Mouse (Mus musculus) MEL (cell line): Measurements from ENCODE around the gene Stc2. TPM values are rescaled to one million over a fixed set of nuclear protein-coding genes. Genes with fewer than 3 reads are reported as not detected.
A peak's percentile ranks its signal among the peaks of the same experiment; 100 is the strongest.

Experiments
- DNase-seq: peaks from one replicate; pipeline ENCODE4 v3.0.0; 2011; ENCODE audit warnings: low read depth, low spot score
- H3K27ac ChIP-seq: 2 replicates; pipeline ENCODE4 v1.5.1; 2012; ENCODE audit warnings: low read depth, mild to moderate bottlenecking, control low read depth, low read length, moderate library complexity; ENCODE audit not compliant: control insufficient read depth
- H3K27me3 ChIP-seq, 2 experiments: fragments of 150-350 bp in 1 of 2; sonication (generic) in 1 of 2; 2 replicates each; pipeline ENCODE4 v1.6.1; 2012; ENCODE audit warnings: low read length in 2 of 2, mild to moderate bottlenecking in 2 of 2, improper control_type of control experiment in 1 of 2, moderate library complexity in 1 of 2; ENCODE audit not compliant: insufficient read depth in 2 of 2, control insufficient read depth in 1 of 2
- H3K36me3 ChIP-seq, 2 experiments: 2 replicates each; pipeline ENCODE4 v1.6.1; 2012 to 2014; ENCODE audit warnings: low read length in 2 of 2, improper control_type of control experiment in 1 of 2, inconsistent platforms in 1 of 2, mild to moderate bottlenecking in 1 of 2; ENCODE audit not compliant: insufficient read depth in 2 of 2, control insufficient read depth in 1 of 2
- H3K4me1 ChIP-seq, 2 experiments: fragments of 150-350 bp in 1 of 2; sonication (generic) in 1 of 2; 2 replicates each; pipeline ENCODE4 v1.6.1; 2012; ENCODE audit warnings: low read length in 2 of 2, improper control_type of control experiment in 1 of 2, mild to moderate bottlenecking in 1 of 2; ENCODE audit not compliant: insufficient read depth in 2 of 2, control insufficient read depth in 1 of 2
- H3K4me3 ChIP-seq, 2 experiments: fragments of 150-350 bp in 1 of 2; sonication (generic) in 1 of 2; 2 replicates each; pipeline ENCODE4 v1.5.1; 2012; ENCODE audit warnings: low read depth in 2 of 2, low read length in 2 of 2, mild to moderate bottlenecking in 2 of 2, moderate library complexity in 2 of 2, control low read depth in 1 of 2, improper control_type of control experiment in 1 of 2; ENCODE audit not compliant: control insufficient read depth in 1 of 2, insufficient read depth in 1 of 2
- H3K79me2 ChIP-seq: 2 replicates; pipeline ENCODE4 v1.6.1; 2012; ENCODE audit warnings: mild to moderate bottlenecking, low read length, moderate library complexity; ENCODE audit not compliant: control insufficient read depth, poor library complexity, insufficient read depth
- H3K9ac ChIP-seq: 2 replicates; pipeline ENCODE4 v1.6.1; 2012; ENCODE audit warnings: low read depth, mild to moderate bottlenecking, control low read depth, low read length, moderate library complexity; ENCODE audit not compliant: control insufficient read depth, poor library complexity, severe bottlenecking
- H3K9me3 ChIP-seq: fragments of 150-350 bp; sonication (generic); replicated peaks from 2 replicates; pipeline ENCODE4 v1.6.1; 2012; ENCODE audit warnings: mild to moderate bottlenecking, low read length, improper control_type of control experiment, moderate library complexity; ENCODE audit not compliant: insufficient read depth
- BHLHE40 ChIP-seq: IDR thresholded peaks from 2 replicates; pipeline ENCODE4 v1.6.1; 2012; ENCODE audit warnings: low read depth, mild to moderate bottlenecking, inconsistent platforms, low read length, improper control_type of control experiment, borderline replicate concordance
- CHD2 ChIP-seq: IDR thresholded peaks from 2 replicates; pipeline ENCODE4 v1.6.1; 2011; ENCODE audit warnings: low read length, improper control_type of control experiment
- EP300 ChIP-seq, 2 experiments: IDR thresholded peaks; 2 replicates each; pipeline ENCODE4 v1.6.1; 2011; ENCODE audit warnings: improper control_type of control experiment in 2 of 2, low read length in 2 of 2, low read depth in 1 of 2, mild to moderate bottlenecking in 1 of 2
- ETS1 ChIP-seq: IDR thresholded peaks from 2 replicates; pipeline ENCODE4 v1.6.1; 2012; ENCODE audit warnings: low read depth, mild to moderate bottlenecking, inconsistent platforms, low read length, improper control_type of control experiment, moderate library complexity
- GABPA ChIP-seq: IDR thresholded peaks from 2 replicates; pipeline ENCODE4 v1.6.1; 2012; ENCODE audit warnings: low read depth, mild to moderate bottlenecking, inconsistent platforms, low read length, improper control_type of control experiment, moderate library complexity
- HCFC1 ChIP-seq: IDR thresholded peaks from 2 replicates; pipeline ENCODE4 v1.6.1; 2012; ENCODE audit warnings: low read depth, mild to moderate bottlenecking, inconsistent platforms, low read length, improper control_type of control experiment, moderate library complexity
- KAT2A ChIP-seq: conservative IDR thresholded peaks from 2 replicates; pipeline ENCODE4 v1.6.1; 2012; ENCODE audit warnings: low read depth, low read length, improper control_type of control experiment, inconsistent platforms
- MAFK ChIP-seq: IDR thresholded peaks from 2 replicates; pipeline ENCODE4 v1.6.1; 2011; ENCODE audit warnings: low read depth, mild to moderate bottlenecking, low read length, improper control_type of control experiment, borderline replicate concordance
- MAX ChIP-seq: IDR thresholded peaks from 2 replicates; pipeline ENCODE4 v1.6.1; 2011; ENCODE audit warnings: low read length, improper control_type of control experiment
- MAZ ChIP-seq: IDR thresholded peaks from 2 replicates; pipeline ENCODE4 v1.6.1; 2012; ENCODE audit warnings: low read depth, mild to moderate bottlenecking, inconsistent platforms, low read length, improper control_type of control experiment
- MXI1 ChIP-seq: IDR thresholded peaks from 2 replicates; pipeline ENCODE4 v1.6.1; 2011; ENCODE audit warnings: mild to moderate bottlenecking, low read depth, low read length, improper control_type of control experiment
- MYB ChIP-seq: IDR thresholded peaks from 2 replicates; pipeline ENCODE4 v1.6.1; 2011; ENCODE audit warnings: mild to moderate bottlenecking, low read depth, low read length, improper control_type of control experiment
- MYC ChIP-seq: IDR thresholded peaks from 2 replicates; pipeline ENCODE4 v1.6.1; 2011; ENCODE audit warnings: low read depth, mild to moderate bottlenecking, low read length, improper control_type of control experiment, moderate library complexity
- NELFE ChIP-seq: IDR thresholded peaks from 2 replicates; pipeline ENCODE4 v1.6.1; 2011; ENCODE audit warnings: low read depth, low read length, improper control_type of control experiment
- POLR2A ChIP-seq, 2 experiments: IDR thresholded peaks; 2 replicates each; pipeline ENCODE4 v1.6.1; 2011 to 2012; ENCODE audit warnings: low read length in 2 of 2, mild to moderate bottlenecking in 2 of 2, control low read depth in 1 of 2, improper control_type of control experiment in 1 of 2, low read depth in 1 of 2, moderate library complexity in 1 of 2; ENCODE audit not compliant: control insufficient read depth in 1 of 2, insufficient read depth in 1 of 2, poor library complexity in 1 of 2
- POLR2AphosphoS2 ChIP-seq: IDR thresholded peaks from 2 replicates; pipeline ENCODE4 v1.6.1; 2011; ENCODE audit warnings: low read length, improper control_type of control experiment
- POLR2AphosphoS5 ChIP-seq: IDR thresholded peaks from 2 replicates; pipeline ENCODE4 v1.6.1; 2012; ENCODE audit warnings: low read depth, borderline replicate concordance, mild to moderate bottlenecking, inconsistent platforms, low read length, moderate library complexity, mixed read lengths
- RAD21 ChIP-seq: IDR thresholded peaks from 2 replicates; pipeline ENCODE4 v1.6.1; 2011; ENCODE audit warnings: mild to moderate bottlenecking, low read depth, low read length, improper control_type of control experiment
- RCOR1 ChIP-seq: IDR thresholded peaks from 2 replicates; pipeline ENCODE4 v1.6.1; 2012; ENCODE audit warnings: low read depth, mild to moderate bottlenecking, inconsistent platforms, low read length, improper control_type of control experiment
- SMC3 ChIP-seq: IDR thresholded peaks from 2 replicates; pipeline ENCODE4 v1.6.1; 2011; ENCODE audit warnings: low read depth, low read length, improper control_type of control experiment
- TAL1 ChIP-seq: IDR thresholded peaks from 2 replicates; pipeline ENCODE4 v1.6.1; 2012; ENCODE audit warnings: mild to moderate bottlenecking, inconsistent platforms, low read length, moderate library complexity, mixed read lengths
- TCF12 ChIP-seq: IDR thresholded peaks from 2 replicates; pipeline ENCODE4 v1.6.1; 2014; ENCODE audit warnings: low read depth, mild to moderate bottlenecking, inconsistent platforms, low read length, improper control_type of control experiment, moderate library complexity
- UBTF ChIP-seq: IDR thresholded peaks from 2 replicates; pipeline ENCODE4 v1.6.1; 2012; ENCODE audit warnings: low read depth, mild to moderate bottlenecking, inconsistent platforms, low read length, improper control_type of control experiment, moderate library complexity, borderline replicate concordance; ENCODE audit not compliant: insufficient read depth
- USF2 ChIP-seq, 2 experiments: IDR thresholded peaks; 2 replicates each; pipeline ENCODE4 v1.6.1; 2011 to 2012; ENCODE audit warnings: improper control_type of control experiment in 2 of 2, low read length in 2 of 2, borderline replicate concordance in 1 of 2, inconsistent platforms in 1 of 2, low read depth in 1 of 2, mild to moderate bottlenecking in 1 of 2; ENCODE audit not compliant: insufficient read depth in 1 of 2
- ZC3H11A ChIP-seq: IDR thresholded peaks from 2 replicates; pipeline ENCODE4 v1.6.1; 2012; ENCODE audit warnings: low read depth, mild to moderate bottlenecking, inconsistent platforms, low read length, improper control_type of control experiment
- ZNF384 ChIP-seq: IDR thresholded peaks from 2 replicates; pipeline ENCODE4 v1.6.1; 2012; ENCODE audit warnings: low read depth, mild to moderate bottlenecking, inconsistent platforms, low read length, improper control_type of control experiment
- polyA plus RNA-seq, 2 experiments: library from polyadenylated mRNA; stranded (reverse) in 1 of 2; unstranded in 1 of 2; fragments of >175 nt in 1 of 2; fragments of >200 nt in 1 of 2; gene quantifications; 2 replicates each; pipeline versions ENCODE4 v1.2.1 to v1.2.4; 2012; ENCODE audit warnings: low replicate concordance in 2 of 2, low read depth in 1 of 2; ENCODE audit not compliant: insufficient read length in 2 of 2, insufficient read depth in 1 of 2, missing spikeins in 1 of 2
- total RNA-seq: library from RNA; depleted of rRNA; stranded (reverse); fragments of 300-350 nt; gene quantifications from 2 replicates; pipeline ENCODE4 v1.2.3, GENCODE M21; 2012

The Stc2 gene
- total and polyA plus RNA-seq, 3 experiments, result 20.3 to 32.5 TPM; not detected in 1

- DNase-seq, result no peak
- no peaks in the 10 kb centered on the region for H3K9me3 ChIP-seq
- no peaks in the 10 kb centered on the region for H3K27me3 ChIP-seq
- H3K4me3 ChIP-seq, result no peak overlapping the region
- H3K4me1 ChIP-seq, result peaks cover 2 to 12% of the 10 kb centered on the region in 2 experiments; a peak in 3 of 4 replicates
- TF ChIP-seq TCF12 (no peak), GABPA (no peak), ZC3H11A (no peak), POLR2AphosphoS2 (no peak), MYC (no peak), RAD21 (no peak), ZNF384 (no peak), USF2 (IDR thresholded peaks at IDR 0.05; ENCODE audit: borderline replicate concordance in 1 of 2, insufficient read depth in 1 of 2, low read depth in 1 of 2, low read length in 2 of 2) (no peak), KAT2A (no peak), MXI1 (no peak), SMC3 (no peak), MAFK (no peak), POLR2A (IDR thresholded peaks at IDR 0.05; ENCODE audit: control insufficient read depth in 1 of 2, insufficient read depth in 1 of 2, low read depth in 1 of 2, low read length in 2 of 2, poor library complexity in 1 of 2) (no peak), EP300 (IDR thresholded peaks at IDR 0.05; ENCODE audit: low read depth in 1 of 2, low read length in 2 of 2) (no peak), TAL1 (no peak), MYB (no peak), CHD2 (no peak)
- H3K36me3 ChIP-seq, result peaks cover 0 to 7% of the 10 kb centered on the region in 2 experiments; a peak in 2 of 4 replicates
- no peak overlapping the region for H3K27ac ChIP-seq
- H3K79me2 ChIP-seq, result no peaks in the 10 kb centered on the region
- no peak overlapping the region for H3K9ac ChIP-seq
These were observed 17.7 kb upstream of the Stc2 start for GRCm38 (mm10) chr11:31387526-31387925.

- H3K36me3 ChIP-seq, result peaks cover 0 to 7% of the 10 kb centered on the region in 2 experiments; a peak in 2 of 4 replicates
These were observed 16.7 kb upstream of the Stc2 start for GRCm38 (mm10) chr11:31386571-31386970.

More at GRCm38 (mm10) chr11:31386571-31386970, 16.7 kb upstream of the Stc2 start:
- Histone ChIP-seq H3K9me3 (no peaks in the 10 kb centered on the region), H3K27ac (peak overlapping the region; percentile 44), H3K27me3 (no peaks in the 10 kb centered on the region), H3K4me1 (peaks cover 2 to 12% of the 10 kb centered on the region in 2 experiments; a peak in 3 of 4 replicates), H3K4me3 (0 out of 4 replicates have a peak overlapping the region, but pooled peaks have one; percentile 3 to 6), H3K9ac (no peak overlapping the region), H3K79me2 (no peaks in the 10 kb centered on the region)
- TF ChIP-seq POLR2AphosphoS5 (no peak), ETS1 (peak; percentile 72), MAZ (peak; percentile 59; the same call in 1 of the 2 replicates), NELFE (no peak), MAX (no peak), RCOR1 (peak; percentile 66; the same call in 1 of the 2 replicates), SMC3 (no peak), EP300 (IDR thresholded peaks at IDR 0.05; ENCODE audit: low read depth in 1 of 2, low read length in 2 of 2) (peak in 1 of 2 experiments; percentile 25; a peak in 1 of 4 replicates), UBTF (no peak), BHLHE40 (0 out of 2 replicates have a peak, but pooled peaks have one; percentile 3), HCFC1 (0 out of 2 replicates have a peak, but pooled peaks have one; percentile 24)
- peak; percentile 68 for DNase-seq
